18 mouse cellular contexts compared by ENCODE assay signal in the genomic region with DNA sequence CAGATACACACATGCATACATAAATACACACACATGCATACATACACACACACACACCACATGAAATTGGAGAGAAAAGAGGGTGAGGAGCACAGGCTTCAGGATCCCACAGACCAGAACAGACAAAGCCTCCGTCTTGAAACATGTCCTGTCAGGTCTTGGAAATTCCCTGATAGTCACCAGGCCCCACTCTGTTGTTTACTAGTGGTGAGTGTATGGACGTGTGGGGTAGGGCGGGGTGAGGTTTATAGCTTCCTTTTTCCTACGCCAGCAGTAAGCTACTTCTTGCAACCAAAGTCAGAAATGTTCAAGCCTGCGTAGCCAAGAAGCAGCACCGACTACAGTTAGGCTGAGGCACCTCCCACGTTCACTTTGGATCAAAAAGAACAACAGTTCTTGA. TPM values are rescaled to one million over a fixed set of nuclear protein-coding genes. Genes with fewer than 3 reads are reported as not detected.
DNase-seq lines count a peak whose midpoint lies in the region; ATAC-seq and TF ChIP-seq lines count a peak whose summit lies in the region.
"Had no signal": no experiment of that assay in that cellular context is flagged by ENCODE, and none has a peak within 500 bp of the region (broad histone marks: within the 10 kb centered on the region; RNA-seq: fewer than 3 reads in every experiment).

No protein-coding gene starts in this region.

- no peaks in the 10 kb centered on the region for H3K9me3 ChIP-seq in MEL (replicated peaks; ENCODE audit: insufficient read depth, low read length)
- H3K9me3 ChIP-seq: heart, embryonic 13.5 days; hindbrain, embryonic 13.5 days; liver, embryonic 15.5 days had no signal

- H3K4me3 ChIP-seq in spleen, adult 2 months (ENCODE audit: extremely low read depth, insufficient read depth, insufficient read length): no peak overlapping the region
- no peak overlapping the region for H3K4me3 ChIP-seq in MEL (ENCODE audit: control insufficient read depth in 1 of 2, insufficient read depth in 1 of 2, low read depth in 2 of 2, low read length in 2 of 2)
- no peak overlapping the region for H3K4me3 ChIP-seq in small intestine, adult 2 months (ENCODE audit: low read depth, low read length)
- H3K4me3 ChIP-seq: erythroblast, embryonic 14.5 days; heart, embryonic 13.5 days; hindbrain, embryonic 13.5 days; liver, embryonic 15.5 days had no signal

- peak overlapping the region; percentile 51; the same call in 1 of the 2 replicates for H3K27ac ChIP-seq in spleen, adult 2 months (ENCODE audit: insufficient read depth, low read length)
- no peak overlapping the region for H3K27ac ChIP-seq in MEL (ENCODE audit: control insufficient read depth, low read depth, low read length)
- peak overlapping the region; percentile 26; the same call in 1 of the 2 replicates for H3K27ac ChIP-seq in small intestine, adult 2 months (ENCODE audit: insufficient read depth, low read depth, low read length)
- H3K27ac ChIP-seq: heart, embryonic 13.5 days; hindbrain, embryonic 13.5 days; liver, embryonic 15.5 days had no signal

- TF ChIP-seq RAD21 in MEL (IDR thresholded peaks at IDR 0.05; ENCODE audit: low read depth, low read length): no peak

- H3K4me1 ChIP-seq in spleen, adult 2 months (ENCODE audit: control insufficient read depth, insufficient read depth, insufficient read length): peaks cover 5% of the 10 kb centered on the region; the same call in 1 of the 2 replicates
- no peaks in the 10 kb centered on the region for H3K4me1 ChIP-seq in MEL (ENCODE audit: control insufficient read depth in 1 of 2, insufficient read depth in 2 of 2, low read length in 2 of 2)
- peaks cover 2% of the 10 kb centered on the region; the same call in 1 of the 2 replicates for H3K4me1 ChIP-seq in small intestine, adult 2 months (ENCODE audit: control insufficient read depth, insufficient read depth, insufficient read length, low read length)
- H3K4me1 ChIP-seq: heart, embryonic 13.5 days; liver, embryonic 15.5 days had no signal

- TF ChIP-seq POLR2A in spleen, adult 2 months (IDR thresholded peaks at IDR 0.05; ENCODE audit: low read depth, low read length): no peak
- TF ChIP-seq POLR2A in MEL (IDR thresholded peaks at IDR 0.05; ENCODE audit: control insufficient read depth in 1 of 2, insufficient read depth in 1 of 2, low read depth in 1 of 2, low read length in 2 of 2, poor library complexity in 1 of 2): no peak
- no peak for TF ChIP-seq POLR2A in small intestine, adult 2 months (IDR thresholded peaks at IDR 0.05; ENCODE audit: low read depth, low read length)

- no peaks in the 10 kb centered on the region for H3K79me2 ChIP-seq in MEL (ENCODE audit: control insufficient read depth, insufficient read depth, low read length, poor library complexity)

- TF ChIP-seq EP300 in MEL (IDR thresholded peaks at IDR 0.05; ENCODE audit: low read depth in 1 of 2, low read length in 2 of 2): no peak

- WGBS in spleen, adult 2 months: 17% methylated on average over 7 of the region's 7 CpGs
- WGBS in small intestine, adult 2 months: 23% methylated on average over 7 of the region's 7 CpGs

- H3K9ac ChIP-seq in MEL (ENCODE audit: control insufficient read depth, low read depth, low read length, poor library complexity, severe bottlenecking): no peak overlapping the region
- H3K9ac ChIP-seq: forebrain, postnatal 0 days; heart, embryonic 13.5 days; hindbrain, embryonic 13.5 days; liver, embryonic 15.5 days had no signal

- no peaks in the 10 kb centered on the region for H3K27me3 ChIP-seq in spleen, adult 2 months (ENCODE audit: control insufficient read depth, insufficient read depth, low read length)
- H3K27me3 ChIP-seq in MEL (ENCODE audit: control insufficient read depth in 1 of 2, insufficient read depth in 2 of 2, low read length in 2 of 2): peaks cover 4 to 7% of the 10 kb centered on the region in 2 experiments; a peak in 3 of 4 replicates
- H3K27me3 ChIP-seq in small intestine, adult 2 months (ENCODE audit: control insufficient read depth, insufficient read depth, low read length): no peaks in the 10 kb centered on the region
- H3K27me3 ChIP-seq: hindbrain, embryonic 13.5 days had no signal

- no peaks in the 10 kb centered on the region for H3K36me3 ChIP-seq in spleen, adult 2 months (ENCODE audit: control insufficient read depth, insufficient read depth, low read length)
- no peaks in the 10 kb centered on the region for H3K36me3 ChIP-seq in MEL (ENCODE audit: control insufficient read depth in 1 of 2, insufficient read depth in 2 of 2, low read length in 2 of 2)
- H3K36me3 ChIP-seq in small intestine, adult 2 months (ENCODE audit: control insufficient read depth, insufficient read depth, low read length): no peaks in the 10 kb centered on the region
- H3K36me3 ChIP-seq: heart, embryonic 13.5 days; hindbrain, embryonic 13.5 days; liver, embryonic 15.5 days had no signal

- peak; percentile 40 to 41 for DNase-seq in spleen, adult 2 months (ENCODE audit: low read depth in 1 of 2, low spot score in 2 of 2)
- DNase-seq in spleen, adult 12 weeks (ENCODE audit: low spot score): no peak
- DNase-seq in MEL (ENCODE audit: low read depth, low spot score): peak; percentile 9
- DNase-seq in layer of hippocampus, postnatal 25 days (ENCODE audit: extremely low spot score in 1 of 2, low spot score in 1 of 2): no peak
- DNase-seq in adrenal gland, postnatal 36 days: no peak
- no peak for DNase-seq in adrenal gland, adult 2 months
- DNase-seq: cerebellum, adult 2 months; embryo, embryonic 11 days; forebrain, postnatal 0 days; gastrocnemius, postnatal 14 days; kidney, adult 2 months; kidney, postnatal 36 days had no signal

- ATAC-seq in inflammation-experienced regulatory T-cells, adult 6 months: peak; percentile 80
- ATAC-seq: forebrain, postnatal 0 days had no signal

- TF ChIP-seq CTCF in spleen, adult 2 months (IDR thresholded peaks at IDR 0.05; ENCODE audit: extremely low read depth, insufficient read depth, insufficient read length, insufficient replicate concordance): no peak
- no peak for TF ChIP-seq CTCF in MEL (IDR thresholded peaks at IDR 0.05 in 2 of 3, conservative IDR thresholded peaks at IDR 0.05 in 1 of 3; ENCODE audit: control insufficient read depth in 1 of 3, insufficient read depth in 1 of 3, low read depth in 2 of 3, low read length in 3 of 3, poor library complexity in 1 of 3, severe bottlenecking in 1 of 3)
- TF ChIP-seq CTCF in small intestine, adult 2 months (IDR thresholded peaks at IDR 0.05; ENCODE audit: extremely low read depth, insufficient read length, insufficient replicate concordance, low read depth, low read length): no peak

TF ChIP-seq in MEL, 35 proteins besides CTCF, POLR2A, EP300 and RAD21:
- no peak for TF ChIP-seq POLR2AphosphoS2 (IDR thresholded peaks at IDR 0.05; ENCODE audit: low read length)
- no peak for TF ChIP-seq NRF1 (IDR thresholded peaks at IDR 0.05; ENCODE audit: insufficient read depth, low read depth, low read length, poor library complexity, severe bottlenecking)
- no peak for TF ChIP-seq ETS1 (IDR thresholded peaks at IDR 0.05; ENCODE audit: low read depth, low read length)
- no peak for TF ChIP-seq MAFK (IDR thresholded peaks at IDR 0.05; ENCODE audit: borderline replicate concordance, low read depth, low read length)
- TF ChIP-seq CHD1 (IDR thresholded peaks at IDR 0.05; ENCODE audit: low read depth, low read length): no peak
- no peak for TF ChIP-seq TBP (IDR thresholded peaks at IDR 0.05; ENCODE audit: low read depth, low read length)
- no peak for TF ChIP-seq ZKSCAN1 (IDR thresholded peaks at IDR 0.05; ENCODE audit: low read depth, low read length)
- no peak for TF ChIP-seq HCFC1 (IDR thresholded peaks at IDR 0.05; ENCODE audit: low read depth, low read length)

RNA-seq across cellular contexts. Expression of a gene that starts 24.8 kb away (rescaled TPM):
- 14.0 and 18.2 TPM in 2 replicates for polyA plus RNA-seq in spleen, adult 2 months (2012; rRNA removed)
- total RNA-seq in MEL (2012; rRNA removed): 0.04 TPM in 1 of 2 replicates, not detected in the other
- not detected for polyA plus RNA-seq in MEL (2012; ENCODE audit: insufficient read depth in 1 of 2, insufficient read length in 2 of 2, low read depth in 1 of 2, low replicate concordance in 2 of 2, missing spikeins in 1 of 2)
- 10 to 100 TPM; 67.5 to 92.0 (median 70.5) TPM for polyA plus RNA-seq in inflammation-experienced regulatory T-cells, adult 6 months (2017; shearing (Covaris generic))
- 3.0 and 6.0 TPM in 2 replicates for polyA plus RNA-seq in small intestine, adult 2 months (2012; rRNA removed)
- 10 to 100 TPM; 18.1 to 20.7 TPM for total RNA-seq in layer of hippocampus, postnatal 25 days (2021)
- under 1 TPM; 0.79 to 0.82 TPM for total RNA-seq in adrenal gland, postnatal 36 days (2021)
- total RNA-seq in adrenal gland, adult 2 months (2021): 1 to 10 TPM in 1 of 2 experiments, under 1 TPM in 1; 0.52 to 1.2 TPM
- polyA plus RNA-seq in adrenal gland, adult 2 months (2012; rRNA removed): 1.4 and 2.1 TPM in 2 replicates
- polyA plus RNA-seq: erythroblast, embryonic 14.5 days had no signal

Comparison
In these comparisons a context has a peak if more than half of its experiments do, and no peak if none do; other contexts are left out.
1. DNase-seq: peak in spleen, adult 2 months (2 of 2) and MEL (single experiment); none in spleen, adult 12 weeks (single experiment), layer of hippocampus, postnatal 25 days (0 of 2), adrenal gland, postnatal 36 days (0 of 2) and adrenal gland, adult 2 months (single experiment).